Mouse (Mus musculus): ENCODE data around the gene Cop1.

DNA sequence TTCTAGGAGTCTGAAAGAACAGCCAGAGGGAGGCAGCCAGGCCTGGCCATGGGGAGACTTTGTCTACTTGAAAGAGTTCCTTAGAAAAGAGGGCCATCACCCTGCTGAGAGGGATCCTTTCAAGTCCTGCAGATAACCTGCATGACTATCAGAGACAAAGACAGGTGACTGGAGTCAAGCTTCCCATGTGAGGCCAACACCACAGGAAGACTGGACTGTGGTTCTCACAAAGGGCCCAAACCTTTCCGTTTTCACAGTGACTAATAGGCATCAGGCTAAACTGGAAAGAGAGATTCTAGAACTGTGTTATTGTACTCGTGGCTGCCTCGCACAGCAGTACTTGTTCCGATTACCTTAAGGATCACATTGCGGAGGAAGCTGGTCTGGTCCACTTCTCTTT is 126.6 kb downstream of the Cop1 start:
- TF ChIP-seq CTCF (IDR thresholded peaks at IDR 0.05; ENCODE audit: borderline replicate concordance, insufficient read depth, low read length) = no peak
- no peak for TF ChIP-seq POLR2A (IDR thresholded peaks at IDR 0.05; ENCODE audit: low read depth, low read length)

Data from embryonic fibroblast, embryonic 13.5 days (primary cell).